Mouse (Mus musculus) layer of hippocampus, postnatal 10 days (tissue): Measurements from ENCODE around the gene Glt8d2. TPM values are rescaled to one million over a fixed set of nuclear protein-coding genes. Genes with fewer than 3 reads are reported as not detected.
"Not testable (repeated sequence)": the region's sequence is repeated elsewhere in the genome, so short reads cannot be mapped to it uniquely, and the experiment has no call there.

ENCODE experiments used
- DNase-seq, 2 experiments: peaks; one replicate each; pipeline ENCODE4 v3.0.0; 2021; ENCODE audit warnings: low spot score in 2 of 2
- total RNA-seq, 2 experiments: library from RNA; stranded (reverse); gene quantifications; 2 replicates each; pipeline ENCODE4 v1.2.3; 2021

Glt8d2 gene
- total RNA-seq, 2 experiments from 2014 or later: 5.6 to 6.1 TPM

DNA sequence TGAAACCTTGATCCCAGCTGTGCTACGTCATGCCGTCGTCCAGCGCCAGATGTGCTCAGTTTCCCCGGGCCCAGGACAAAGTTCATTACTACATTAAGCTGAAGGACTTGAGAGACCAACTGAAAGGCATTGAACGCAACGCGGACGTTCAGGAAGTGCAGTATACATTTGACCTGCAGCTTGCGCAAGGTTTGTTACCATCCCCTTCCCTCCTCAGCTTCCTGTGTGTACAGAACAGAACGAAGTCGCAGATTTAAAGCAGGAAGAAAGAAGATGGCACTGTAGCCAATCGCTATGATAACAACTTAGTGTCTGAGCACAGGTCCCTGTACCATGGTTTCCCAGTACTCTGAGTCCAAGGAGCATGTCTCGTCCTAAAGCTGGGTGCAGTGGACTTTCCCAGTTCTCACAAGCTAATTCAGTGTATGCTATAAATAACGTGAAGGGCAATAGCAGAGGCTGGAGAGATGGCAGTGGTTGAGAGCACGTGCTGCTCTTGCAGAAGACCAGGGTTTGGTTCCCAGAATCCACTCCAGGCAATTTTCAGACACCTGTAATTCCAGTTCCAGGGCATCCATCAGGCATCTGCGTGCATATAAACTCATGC lies 43.1 kb downstream of the Glt8d2 start:
- no peak for DNase-seq

DNA sequence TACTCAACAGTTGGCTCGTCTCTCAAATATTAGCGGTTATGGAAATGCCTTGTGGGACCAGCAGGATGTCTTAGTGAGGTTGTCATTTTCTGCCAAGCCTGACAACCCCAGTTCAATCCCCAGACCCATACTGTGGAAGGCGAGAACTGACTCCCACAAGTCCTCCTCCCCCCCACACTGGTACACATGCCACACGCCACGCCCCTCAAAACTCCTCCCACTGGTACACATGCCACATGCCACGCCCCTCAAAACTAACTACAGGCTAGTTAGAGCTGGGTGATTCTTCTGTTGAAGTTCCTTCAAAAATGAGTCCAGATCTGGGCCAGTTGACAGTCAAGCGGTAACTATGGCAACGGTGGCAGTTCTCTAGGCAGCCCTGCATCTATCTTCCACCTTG lies 44.4 kb downstream of the Glt8d2 start:
- DNase-seq: no peak

DNA sequence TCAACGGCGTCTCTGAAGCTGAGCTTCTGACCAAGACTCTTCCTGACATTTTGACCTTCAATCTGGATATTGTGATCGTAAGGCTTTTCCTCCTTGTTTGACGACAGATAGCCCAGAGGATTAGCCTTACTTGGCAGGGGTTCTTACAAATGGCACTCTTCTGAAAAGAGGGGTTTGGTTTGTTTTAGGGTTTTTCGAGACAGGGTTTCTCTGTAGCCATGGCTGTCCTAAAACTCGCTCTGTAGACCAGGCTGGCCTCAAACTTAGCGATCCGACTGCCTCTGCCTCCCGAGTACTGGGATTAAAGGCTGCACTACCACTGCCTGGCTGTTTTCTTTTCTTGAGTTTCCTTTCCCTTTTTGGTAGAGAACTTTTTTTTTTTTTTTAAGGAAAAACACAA lies 49.0 kb downstream of the Glt8d2 start:
- no peak for DNase-seq

DNA sequence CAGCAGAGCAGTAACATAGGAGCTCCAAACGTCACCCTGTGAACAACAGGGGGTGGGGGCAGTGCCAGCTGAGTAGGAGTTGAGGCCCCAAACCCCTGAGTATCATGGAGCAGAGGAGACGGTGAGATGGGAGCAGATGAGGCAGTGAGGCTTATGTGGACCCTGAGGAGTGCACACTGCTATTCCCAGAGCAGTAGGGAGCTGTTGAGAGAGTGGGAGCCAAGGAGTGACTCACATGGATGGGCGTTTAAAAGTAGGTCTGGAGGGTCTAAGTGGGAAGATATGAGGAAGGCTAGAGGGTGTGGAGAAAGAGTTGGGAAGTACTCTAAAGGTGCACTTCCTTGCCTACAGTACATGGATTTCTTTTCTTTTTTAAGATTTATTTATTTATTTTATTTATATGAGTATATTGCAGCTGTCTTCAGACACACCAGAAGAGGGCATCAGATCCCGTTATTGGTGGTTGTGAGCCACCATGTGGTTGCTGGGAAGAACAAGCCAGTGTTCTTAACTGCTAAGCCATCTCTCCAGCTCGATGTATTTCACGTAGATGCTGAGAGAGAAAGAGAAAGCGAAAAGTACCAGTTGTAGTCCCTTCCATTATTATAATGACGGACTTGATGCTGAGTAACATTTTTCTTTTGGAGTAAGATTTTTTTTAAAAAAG lies 51.3 kb downstream of the Glt8d2 start:
- no peak for DNase-seq

DNA sequence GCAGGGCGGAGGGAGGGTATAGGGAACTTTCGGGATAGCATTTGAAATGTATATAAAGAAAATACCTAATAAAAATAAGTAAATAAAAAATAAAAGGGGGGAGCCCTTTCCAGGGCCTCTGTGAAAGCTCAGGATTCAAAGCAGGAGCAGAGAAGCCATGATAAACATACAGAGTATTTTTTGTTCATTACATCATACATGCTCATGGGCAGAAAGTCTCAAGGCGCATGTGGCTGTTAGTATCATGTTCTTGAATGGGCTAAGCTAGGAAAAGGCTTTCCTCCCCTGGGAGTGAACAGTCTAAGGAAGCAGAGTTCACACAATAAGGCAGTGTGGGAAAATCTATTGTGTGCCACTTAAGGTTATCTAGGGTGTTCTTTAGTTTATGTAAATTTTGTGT lies 54.1 kb downstream of the Glt8d2 start:
- DNase-seq: no peak

DNA sequence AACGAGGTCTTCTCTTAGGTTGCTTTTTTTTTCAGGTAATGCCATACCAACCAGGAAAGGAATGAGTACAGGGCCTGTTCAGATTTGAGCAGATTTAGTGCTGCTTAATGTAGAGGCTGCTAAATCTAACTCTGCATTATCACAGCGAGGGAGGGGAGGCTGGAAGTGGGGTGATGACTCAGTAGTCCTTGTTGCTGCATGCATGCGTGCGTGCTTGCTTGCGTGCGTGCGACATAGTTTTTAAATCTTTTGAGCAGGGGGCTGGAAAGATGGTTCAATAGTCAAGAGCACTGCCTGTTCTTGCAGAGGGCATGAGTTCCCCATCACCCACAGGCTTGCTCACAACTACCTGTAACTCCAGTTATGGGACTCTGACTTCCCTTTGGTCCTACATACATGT lies 56.1 kb downstream of the Glt8d2 start:
- no peak for DNase-seq

DNA sequence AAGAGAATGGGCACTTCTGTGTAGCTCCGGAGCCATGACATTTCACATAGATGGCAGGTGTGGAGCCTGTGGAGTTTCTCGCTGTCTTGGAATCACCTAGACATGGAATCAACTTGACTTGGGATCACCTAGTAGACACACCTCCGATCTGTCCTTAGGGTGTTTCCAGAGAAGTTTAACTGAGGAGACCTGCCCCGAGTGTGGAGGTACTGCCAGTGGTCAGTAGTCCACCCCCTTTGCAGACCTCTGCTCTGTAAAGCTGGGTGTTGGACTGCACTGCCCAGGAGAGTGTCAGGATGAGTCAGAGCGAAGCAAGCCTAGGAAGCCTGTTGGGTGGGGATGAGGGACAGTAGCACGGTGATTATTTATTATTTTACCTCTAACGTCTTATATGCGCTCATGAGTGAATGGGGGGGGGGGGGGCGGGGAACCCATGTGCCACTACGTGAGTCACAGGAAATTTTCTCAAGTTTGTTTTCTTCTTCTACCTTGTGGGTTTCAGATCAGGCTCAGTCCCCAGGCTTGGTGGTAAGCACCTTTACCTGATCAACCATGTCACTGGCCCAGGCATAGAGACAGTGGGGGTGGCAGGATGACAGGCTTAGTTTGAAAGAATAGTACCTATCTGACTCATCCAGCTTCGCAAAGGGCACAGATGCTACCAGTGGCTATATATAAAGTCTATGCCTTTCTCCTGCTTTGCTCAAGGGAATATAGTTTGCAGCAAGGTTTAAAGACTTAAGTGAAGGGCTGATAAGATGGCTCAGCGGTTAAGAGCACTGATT lies 57.8 kb downstream of the Glt8d2 start:
- no peak for DNase-seq

DNA sequence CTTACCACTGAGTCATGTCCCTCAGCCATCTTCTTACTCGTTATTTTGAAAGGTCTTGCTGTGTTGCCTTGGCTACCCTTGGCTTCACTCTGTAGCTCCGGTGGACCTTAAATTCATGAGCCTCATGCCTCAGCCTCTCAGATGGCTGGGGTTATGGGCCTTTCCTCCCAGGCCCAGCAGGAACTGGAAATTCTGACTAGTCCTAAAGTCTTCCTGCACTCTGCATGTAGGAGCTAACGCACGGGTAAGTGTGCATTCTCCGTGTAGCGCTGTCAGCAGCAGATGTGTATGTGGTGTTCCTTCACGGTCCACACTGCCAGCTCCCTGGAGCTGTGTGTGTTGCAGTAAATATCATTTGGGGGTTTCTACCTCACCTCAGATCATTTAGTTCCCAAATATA lies 59.3 kb downstream of the Glt8d2 start:
- no peak for DNase-seq

DNA sequence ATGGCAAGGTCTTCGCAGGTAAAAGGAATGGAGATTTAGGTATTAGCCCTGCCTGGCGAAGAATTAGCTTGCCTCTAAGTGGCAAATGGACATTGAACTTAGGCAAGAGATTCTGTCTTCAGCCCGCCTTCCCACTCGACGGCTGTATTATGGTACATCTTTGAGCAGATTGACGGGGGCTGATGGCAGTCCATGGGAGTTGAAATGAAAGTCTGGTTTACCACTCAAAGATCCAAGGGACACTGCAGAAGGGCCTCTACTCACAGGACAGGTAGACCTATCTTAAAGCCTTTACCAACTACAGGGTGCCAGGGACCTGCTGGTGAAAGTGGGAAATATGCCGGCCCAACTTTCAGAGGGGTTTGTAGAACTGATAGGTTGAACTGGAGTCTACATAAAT lies 60.0 kb downstream of the Glt8d2 start:
- no peak for DNase-seq

DNA sequence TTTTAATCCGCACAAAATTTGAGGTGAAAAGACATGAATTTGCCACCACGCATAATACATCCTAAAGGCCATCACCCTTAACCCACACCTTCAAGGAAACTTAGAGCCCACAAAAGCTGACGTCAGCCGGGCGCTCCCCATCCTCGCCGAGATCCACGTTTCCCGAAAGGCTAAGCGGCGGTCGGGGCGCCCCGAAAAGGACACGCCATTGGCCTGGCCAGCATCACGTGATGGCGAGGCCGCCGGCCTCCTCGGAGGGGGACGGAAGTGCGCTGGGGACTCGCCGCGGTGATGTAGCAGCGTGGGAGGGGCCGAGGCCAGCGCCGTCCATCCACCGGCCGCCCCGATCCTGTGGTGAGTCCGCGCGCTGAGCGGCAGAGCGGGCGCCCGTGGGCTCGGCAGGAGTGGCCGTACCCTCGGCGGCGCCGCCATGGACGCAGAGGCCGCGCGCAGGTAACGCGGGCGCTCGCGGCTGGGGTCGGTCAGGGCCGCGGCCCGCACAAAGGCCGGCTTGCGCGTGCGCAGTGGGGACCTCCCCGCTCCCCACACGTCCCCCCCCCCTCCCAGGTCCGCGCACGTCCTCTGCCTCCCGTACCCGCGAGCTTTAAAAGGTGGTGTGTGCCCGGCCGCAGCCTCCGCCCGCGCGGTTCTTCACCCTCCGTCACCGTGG lies 60.7 kb downstream of the Glt8d2 start, which contains the start of gene Tdg:
TSS of gene Tdg (plus strand) at position 243 of the 670 bp plus-strand sequence.
- DNase-seq: peak; percentile 81 to 87

DNA sequence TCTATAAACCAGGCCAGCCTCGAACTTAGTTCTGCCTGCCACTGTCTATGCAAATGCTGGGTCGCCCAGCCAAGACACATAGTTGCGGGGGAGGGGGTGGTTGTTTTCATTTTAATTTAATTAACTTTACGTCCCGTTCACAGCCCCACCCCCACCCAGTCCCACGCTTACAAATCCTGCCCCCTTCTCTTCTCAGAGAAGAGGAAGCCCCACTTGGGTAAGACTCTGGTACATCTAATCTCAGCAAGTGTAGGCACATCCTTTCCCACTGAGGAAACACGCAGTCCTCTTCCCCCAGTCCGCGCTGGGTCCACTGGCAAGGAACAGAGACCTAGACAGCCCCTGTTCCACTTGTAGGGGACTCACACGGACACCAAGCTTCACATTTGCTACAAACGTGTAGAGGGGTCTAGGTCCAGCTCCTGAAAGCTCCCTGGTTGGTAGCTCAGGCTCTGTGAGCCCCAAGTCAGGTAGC lies 61.3 kb downstream of the Glt8d2 start:
- DNase-seq: no peak

DNA sequence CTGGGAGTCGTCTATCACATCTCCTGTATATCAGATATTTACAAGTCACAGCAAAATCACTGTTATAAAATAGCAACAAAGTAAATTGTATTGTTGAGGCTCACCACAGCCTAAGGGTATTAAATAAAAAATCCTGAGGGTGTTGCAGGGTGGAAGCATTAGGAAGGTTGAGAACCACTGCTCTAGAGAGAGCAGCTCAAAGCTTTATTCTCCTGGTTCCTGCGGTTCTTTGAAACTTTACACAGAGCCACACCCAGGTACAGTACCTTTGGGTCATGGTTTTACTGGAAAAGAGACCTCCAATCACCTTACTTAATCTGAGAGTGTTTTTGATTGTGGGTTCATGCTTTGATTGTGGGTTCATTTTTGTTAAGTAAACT lies 66.9 kb downstream of the Glt8d2 start:
- DNase-seq: not testable (repeated sequence)

DNA sequence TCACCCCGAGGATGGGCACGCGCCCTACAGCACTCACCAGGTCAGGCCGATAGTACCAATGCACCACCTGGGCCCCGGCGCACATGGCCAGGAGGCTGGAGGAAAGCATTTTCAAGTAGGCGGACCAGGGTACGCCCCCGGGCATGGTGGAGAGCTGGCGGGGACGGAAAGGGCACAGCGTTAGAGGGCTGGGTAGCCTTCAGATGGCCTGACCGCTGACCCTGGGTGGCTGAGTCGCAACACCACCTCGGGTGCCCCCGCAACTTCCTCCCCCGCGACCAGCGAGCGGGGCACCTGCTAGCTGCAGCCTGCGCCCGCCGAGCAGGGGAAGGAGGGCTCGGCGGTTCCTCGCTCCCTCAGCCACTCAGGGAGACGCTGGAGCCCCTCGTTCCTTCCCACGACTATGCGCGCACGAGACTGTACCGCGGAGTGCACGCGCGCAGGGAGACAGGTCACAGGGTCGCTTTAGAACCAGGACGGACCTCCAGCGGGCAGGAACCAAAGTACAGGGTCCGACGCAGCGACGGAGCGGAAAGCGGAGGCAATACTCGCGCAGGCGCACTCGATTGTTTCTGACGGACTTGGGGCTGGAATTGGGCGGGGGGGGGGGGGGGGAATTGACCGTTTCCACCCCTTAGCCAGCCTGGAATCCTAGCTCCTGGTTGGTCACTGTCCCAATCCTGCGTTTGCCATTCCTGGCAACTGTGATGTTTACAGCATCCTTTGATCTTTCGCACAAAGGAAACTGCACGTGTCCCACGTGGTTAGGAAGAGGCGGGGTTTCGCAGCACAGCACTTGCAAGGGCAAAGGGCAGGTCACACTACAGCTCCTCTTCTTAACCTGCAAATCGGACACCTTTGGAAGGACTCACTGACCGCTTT lies 67.5 kb downstream of the Glt8d2 start, which contains the start of gene 1190007I07Rik:
TSS of gene 1190007I07Rik (minus strand) at position 558 of the 882 bp plus-strand sequence.
- peak; percentile 90 for DNase-seq

DNA sequence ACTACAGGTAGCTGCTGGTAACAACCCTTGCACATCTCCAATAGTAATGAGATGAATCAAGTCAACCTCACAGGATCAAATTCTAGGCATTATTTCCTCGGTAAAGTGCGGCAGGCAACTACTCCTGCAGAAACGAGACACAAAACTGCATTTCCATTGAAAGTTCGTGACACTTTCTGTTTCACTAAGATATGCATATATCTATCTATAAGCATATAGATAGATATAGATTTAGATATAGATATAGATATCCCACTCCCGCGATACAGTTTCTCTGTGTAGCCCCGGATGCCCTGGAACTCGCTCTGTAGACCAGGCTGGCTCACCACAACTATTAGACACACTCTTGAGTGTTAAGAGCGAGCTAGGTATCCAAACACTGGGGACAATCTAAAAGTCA lies 68.2 kb downstream of the Glt8d2 start:
- no peak for DNase-seq

Other genes starting within 250 kb of the Glt8d2 start
- not detected for gene Gm1553, start 198.0 kb downstream of the Glt8d2 start, total RNA-seq
- gene 1190007I07Rik, start 67.4 kb downstream of the Glt8d2 start, total RNA-seq: 10 to 100 TPM; 13.4 to 18.8 TPM
- gene Tdg, start 60.8 kb downstream of the Glt8d2 start, total RNA-seq: 10 to 100 TPM; 80.4 to 84.4 TPM
- gene Hcfc2, start 5.5 kb upstream of the Glt8d2 start, total RNA-seq: 10 to 100 TPM; 41.8 to 42.0 TPM
- gene Nfyb, start 73.5 kb upstream of the Glt8d2 start, total RNA-seq: 10 to 100 TPM; 64.2 to 68.3 TPM
- gene Txnrd1, start 143.3 kb upstream of the Glt8d2 start, total RNA-seq: 10 to 100 TPM; 74.1 to 77.4 TPM
- 1 to 10 TPM; 2.7 to 4.0 TPM for gene Eid3, start 176.0 kb upstream of the Glt8d2 start, total RNA-seq